10 mouse cellular contexts compared by ENCODE assay signal in genomic region chr14:49860387-49860786, GRCm38 (mm10). TPM values are rescaled to one million over a fixed set of nuclear protein-coding genes. Genes with fewer than 3 reads are reported as not detected.
A peak's percentile ranks its signal among the peaks of the same experiment; 100 is the strongest.
DNase-seq lines count a peak whose midpoint lies in the region; ATAC-seq and TF ChIP-seq lines count a peak whose summit lies in the region.
"Had no signal": no experiment of that assay in that cellular context is flagged by ENCODE, and none has a peak within 500 bp of the region (broad histone marks: within the 10 kb centered on the region; RNA-seq: fewer than 3 reads in every experiment).

No protein-coding gene starts in this region.

- 0 out of 2 replicates have a peak, but pooled peaks have one; percentile 57 for ATAC-seq in frontal cortex, adult (ENCODE audit: low TSS enrichment)
- ATAC-seq in lung, embryonic 14.5 days (ENCODE audit: insufficient read depth), result no peak
- no peak for ATAC-seq in activated CD4-positive, CD25-positive, alpha-beta regulatory T cell, adult 4 months

- H3K4me3 ChIP-seq in lung, embryonic 14.5 days (ENCODE audit: low read depth, low read length), result no peak overlapping the region
- H3K4me3 ChIP-seq: myocyte had no signal

- H3K9ac ChIP-seq in lung, embryonic 14.5 days, result no peak overlapping the region

- H3K36me3 ChIP-seq in lung, embryonic 14.5 days (ENCODE audit: insufficient read depth), result no peaks in the 10 kb centered on the region

- H3K9me3 ChIP-seq in lung, embryonic 14.5 days (ENCODE audit: low read depth, low read length), result no peaks in the 10 kb centered on the region

- H3K4me2 ChIP-seq in lung, embryonic 14.5 days, result no peak overlapping the region

- H3K4me1 ChIP-seq in lung, embryonic 14.5 days (ENCODE audit: insufficient read depth), result no peaks in the 10 kb centered on the region

- H3K27me3 ChIP-seq in lung, embryonic 14.5 days (ENCODE audit: insufficient read depth, low read length), result no peaks in the 10 kb centered on the region

- DNase-seq in frontal cortex, postnatal 14 days (ENCODE audit: low spot score in 2 of 2), result no peak
- DNase-seq in lung, embryonic 14.5 days, result peak; percentile 60
- DNase-seq in lung, postnatal 25 days (ENCODE audit: low spot score), result no peak
- peak; percentile 15 to 36 for DNase-seq in cerebellum, postnatal 10 days
- peak; percentile 6 for DNase-seq in retina, adult 2 months (ENCODE audit: low read depth, low spot score)
- DNase-seq in kidney, postnatal 14 days, result no peak
- DNase-seq: thymus, adult 2 months had no signal

- TF ChIP-seq CTCF in lung, embryonic 14.5 days (IDR thresholded peaks at IDR 0.05; ENCODE audit: low read depth), result peak; percentile 51

- H3K27ac ChIP-seq in lung, embryonic 14.5 days (ENCODE audit: low read depth), result no peak overlapping the region

RNA-seq across cellular contexts. Expression of gene Olfr722, which starts 41.4 kb away (rescaled TPM):
- polyA plus RNA-seq in lung, embryonic 14.5 days (2014; fragmentation: Nextera tagmentation; extraction: Ambion mirVana), result not detected in 2 replicates
- not detected for polyA plus RNA-seq in activated CD4-positive, CD25-positive, alpha-beta regulatory T cell, adult 4 months (2017; shearing (Covaris generic))
- polyA plus RNA-seq: myocyte; thymus, adult 2 months had no signal

Comparison
In these comparisons a context has a peak if more than half of its experiments do, and no peak if none do; other contexts are left out.
1. DNase-seq: peak in lung, embryonic 14.5 days (single experiment), cerebellum, postnatal 10 days (2 of 2) and retina, adult 2 months (single experiment); none in frontal cortex, postnatal 14 days (0 of 2), lung, postnatal 25 days (single experiment) and kidney, postnatal 14 days (single experiment).